Comparison of ENCODE assay signal across 18 mouse cellular contexts in genomic region chr8:48901668-48902406, GRCm38 (mm10). TPM values are rescaled to one million over a fixed set of nuclear protein-coding genes. Genes with fewer than 3 reads are reported as not detected.
DNase-seq lines count a peak whose midpoint lies in the region; ATAC-seq and TF ChIP-seq lines count a peak whose summit lies in the region.
"Had no signal": no experiment of that assay in that cellular context is flagged by ENCODE, and none has a peak within 500 bp of the region (broad histone marks: within the 10 kb centered on the region; RNA-seq: fewer than 3 reads in every experiment).

No protein-coding gene starts in this region.

- no peak for DNase-seq in lung, postnatal 36 days
- DNase-seq in stomach, postnatal 0 days (ENCODE audit: low spot score) = peak; percentile 14
- DNase-seq in urinary bladder, postnatal 10 days (ENCODE audit: low spot score) = no peak
- no peak for DNase-seq in urinary bladder, adult 2 months (ENCODE audit: low spot score)
- DNase-seq: adrenal gland, adult 2 months; adrenal gland, postnatal 25 days; cerebellum, adult 18-20 months; cerebellum, postnatal 10 days; gastrocnemius, adult 2 months; gastrocnemius, postnatal 25 days; heart, postnatal 36 days had no signal

- H3K36me3 ChIP-seq in lung, embryonic 15.5 days = no peaks in the 10 kb centered on the region
- no peaks in the 10 kb centered on the region for H3K36me3 ChIP-seq in small intestine, adult 2 months (ENCODE audit: control insufficient read depth, insufficient read depth, low read length)
- H3K36me3 ChIP-seq in stomach, postnatal 0 days (ENCODE audit: control insufficient read depth, insufficient read depth, low read length) = no peaks in the 10 kb centered on the region
- H3K36me3 ChIP-seq: embryonic facial prominence, embryonic 10.5 days; heart, embryonic 12.5 days had no signal

- no peak overlapping the region for H3K9ac ChIP-seq in lung, embryonic 15.5 days
- no peak overlapping the region for H3K9ac ChIP-seq in stomach, postnatal 0 days (ENCODE audit: low read length)
- H3K9ac ChIP-seq: forebrain, embryonic 13.5 days; heart, embryonic 12.5 days had no signal

- no peak for TF ChIP-seq CTCF in small intestine, adult 2 months (IDR thresholded peaks at IDR 0.05; ENCODE audit: extremely low read depth, insufficient read length, insufficient replicate concordance, low read depth, low read length)
- TF ChIP-seq CTCF in stomach, postnatal 0 days (IDR thresholded peaks at IDR 0.05; ENCODE audit: low read depth) = no peak

- no peak overlapping the region for H3K4me3 ChIP-seq in lung, embryonic 15.5 days
- no peak overlapping the region for H3K4me3 ChIP-seq in small intestine, adult 2 months (ENCODE audit: low read depth, low read length)
- H3K4me3 ChIP-seq in stomach, postnatal 0 days (ENCODE audit: low read depth, low read length) = no peak overlapping the region
- H3K4me3 ChIP-seq: embryonic facial prominence, embryonic 10.5 days; forebrain, embryonic 13.5 days; gastrocnemius, adult 2 months; heart, embryonic 12.5 days had no signal

- TF ChIP-seq POLR2A in small intestine, adult 2 months (IDR thresholded peaks at IDR 0.05; ENCODE audit: low read depth, low read length) = no peak

- no peaks in the 10 kb centered on the region for H3K9me3 ChIP-seq in lung, embryonic 15.5 days
- H3K9me3 ChIP-seq in stomach, postnatal 0 days (ENCODE audit: control insufficient read depth, low read length) = no peaks in the 10 kb centered on the region
- H3K9me3 ChIP-seq: embryonic facial prominence, embryonic 10.5 days; forebrain, embryonic 13.5 days; heart, embryonic 12.5 days had no signal

- no peak overlapping the region for H3K4me2 ChIP-seq in lung, embryonic 15.5 days
- H3K4me2 ChIP-seq in stomach, postnatal 0 days (replicated peaks; ENCODE audit: low read depth) = no peak overlapping the region
- H3K4me2 ChIP-seq: forebrain, embryonic 13.5 days; heart, embryonic 12.5 days had no signal

- no peak overlapping the region for H3K27ac ChIP-seq in lung, embryonic 15.5 days
- H3K27ac ChIP-seq in small intestine, adult 2 months (ENCODE audit: insufficient read depth, low read depth, low read length) = peak overlapping the region; percentile 63
- no peak overlapping the region for H3K27ac ChIP-seq in stomach, postnatal 0 days (replicated peaks)
- H3K27ac ChIP-seq: embryonic facial prominence, embryonic 10.5 days; forebrain, embryonic 13.5 days; gastrocnemius, adult 2 months had no signal

- ATAC-seq in lung, embryonic 15.5 days (ENCODE audit: borderline replicate concordance, extremely low read depth, low FRiP score, low TSS enrichment) = peak; percentile 52; the same call in 1 of the 2 replicates
- ATAC-seq in stomach, postnatal 0 days (ENCODE audit: low FRiP score, low TSS enrichment) = peak; percentile 78; the same call in 1 of the 2 replicates
- ATAC-seq: forebrain, embryonic 13.5 days; Patski had no signal

- 69% methylated on average over 6 of the region's 6 CpGs for WGBS in lung, embryonic 15.5 days
- WGBS in small intestine, adult 2 months = 29% methylated on average over 6 of the region's 6 CpGs
- WGBS in stomach, postnatal 0 days = 75% methylated on average over 6 of the region's 6 CpGs

- no peaks in the 10 kb centered on the region for H3K4me1 ChIP-seq in lung, embryonic 15.5 days
- H3K4me1 ChIP-seq in small intestine, adult 2 months (ENCODE audit: control insufficient read depth, insufficient read depth, insufficient read length, low read length) = peaks cover 12% of the 10 kb centered on the region; the same call in 1 of the 2 replicates
- H3K4me1 ChIP-seq in stomach, postnatal 0 days (replicated peaks; ENCODE audit: control insufficient read depth, insufficient read depth) = no peaks in the 10 kb centered on the region
- H3K4me1 ChIP-seq: embryonic facial prominence, embryonic 10.5 days; forebrain, embryonic 13.5 days; heart, embryonic 12.5 days had no signal

- H3K27me3 ChIP-seq in lung, embryonic 15.5 days = no peaks in the 10 kb centered on the region
- H3K27me3 ChIP-seq in small intestine, adult 2 months (ENCODE audit: control insufficient read depth, insufficient read depth, low read length) = no peaks in the 10 kb centered on the region
- no peaks in the 10 kb centered on the region for H3K27me3 ChIP-seq in stomach, postnatal 0 days (ENCODE audit: control insufficient read depth, insufficient read depth, low read length)
- H3K27me3 ChIP-seq: CH12.LX; forebrain, embryonic 13.5 days; heart, embryonic 12.5 days had no signal

- TF ChIP-seq EP300 in stomach, postnatal 0 days (optimal IDR thresholded peaks at IDR 0.05) = no peak

RNA-seq across cellular contexts. Expression of gene Tenm3, which starts 58.1 kb away (rescaled TPM):
- 5.1 and 5.7 TPM in 2 replicates for polyA plus RNA-seq in lung, embryonic 15.5 days (2015; fragmentation: Nextera tagmentation; extraction: Ambion mirVana)
- polyA plus RNA-seq in small intestine, adult 2 months (2012; rRNA removed) = 1.3 and 1.6 TPM in 2 replicates
- 3.7 and 4.5 TPM in 2 replicates for polyA plus RNA-seq in stomach, postnatal 0 days (2015; fragmentation: Nextera tagmentation; extraction: Ambion mirVana)
- 7.7 and 13.8 TPM in 2 replicates for polyA plus RNA-seq in urinary bladder, adult 2 months (2012; rRNA removed)
